Mouse (Mus musculus): ENCODE measurements at regions not wholly inside any gene's neighbourhood (a gene's known extent, or its start where the extent isn't known, plus 50 kb on each side); places are given as distances from the start of the nearest gene placed in this dataset. TPM values are rescaled to one million over a fixed set of nuclear protein-coding genes. Genes with fewer than 3 reads are reported as not detected.

DNA sequence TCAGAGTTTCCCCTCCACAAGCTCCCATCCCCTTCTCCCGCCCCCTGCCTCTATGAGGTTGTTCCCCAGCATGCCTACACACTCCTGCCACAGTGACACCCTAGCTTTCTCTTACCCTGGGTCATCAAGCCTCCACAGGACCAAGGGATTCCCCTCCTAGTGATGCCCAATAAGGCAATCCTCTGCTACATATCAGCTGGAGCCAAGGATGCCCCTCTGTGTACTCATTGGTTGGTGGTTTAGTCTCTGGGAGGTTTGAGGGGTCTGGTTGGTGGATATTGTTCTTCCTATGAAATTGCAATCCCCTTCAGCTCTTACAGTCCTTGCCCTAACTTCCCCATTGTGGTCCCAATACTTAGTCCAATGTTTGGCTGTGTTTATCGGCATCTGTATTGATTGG lies 317.4 kb upstream of the Olfr161 start:
- no peak overlapping the region for H3K27ac ChIP-seq
- H3K36me3 ChIP-seq, result no peaks in the 10 kb centered on the region
- H3K9me3 ChIP-seq, result peaks cover 65% of the 10 kb centered on the region
- ATAC-seq (ENCODE audit: low FRiP score, low read depth), result no peak
- H3K4me3 ChIP-seq, result no peak overlapping the region
- WGBS, result 83% methylated on average over 2 of the region's 2 CpGs
- H3K9ac ChIP-seq, result no peak overlapping the region
- H3K4me2 ChIP-seq (replicated peaks), result no peak overlapping the region
- no peaks in the 10 kb centered on the region for H3K27me3 ChIP-seq (replicated peaks)
- no peaks in the 10 kb centered on the region for H3K4me1 ChIP-seq

Small RNA genes lying in the stretch of these regions (microRNA-seq; reads per million reads assigned to microRNA genes)
- not detected for gene Gm23215

All from neural tube, embryonic 12.5 days (tissue).